Mouse (Mus musculus) heart, adult 2 months (tissue): ENCODE data around the gene Kat8.

ENCODE experiments used
- CTCF ChIP-seq: fragments of 200-600 bp; IDR thresholded peaks from 2 replicates; pipeline ENCODE4 v1.8.1; 2022; ENCODE audit warnings: antibody characterized with exemption, mild to moderate bottlenecking, moderate library complexity
- POLR2A ChIP-seq: fragments of 200-500 bp; IDR thresholded peaks from 2 replicates; pipeline ENCODE4 v1.6.1; 2011; ENCODE audit warnings: mild to moderate bottlenecking, low read depth, low read length, control low read depth; ENCODE audit not compliant: insufficient read depth

DNA sequence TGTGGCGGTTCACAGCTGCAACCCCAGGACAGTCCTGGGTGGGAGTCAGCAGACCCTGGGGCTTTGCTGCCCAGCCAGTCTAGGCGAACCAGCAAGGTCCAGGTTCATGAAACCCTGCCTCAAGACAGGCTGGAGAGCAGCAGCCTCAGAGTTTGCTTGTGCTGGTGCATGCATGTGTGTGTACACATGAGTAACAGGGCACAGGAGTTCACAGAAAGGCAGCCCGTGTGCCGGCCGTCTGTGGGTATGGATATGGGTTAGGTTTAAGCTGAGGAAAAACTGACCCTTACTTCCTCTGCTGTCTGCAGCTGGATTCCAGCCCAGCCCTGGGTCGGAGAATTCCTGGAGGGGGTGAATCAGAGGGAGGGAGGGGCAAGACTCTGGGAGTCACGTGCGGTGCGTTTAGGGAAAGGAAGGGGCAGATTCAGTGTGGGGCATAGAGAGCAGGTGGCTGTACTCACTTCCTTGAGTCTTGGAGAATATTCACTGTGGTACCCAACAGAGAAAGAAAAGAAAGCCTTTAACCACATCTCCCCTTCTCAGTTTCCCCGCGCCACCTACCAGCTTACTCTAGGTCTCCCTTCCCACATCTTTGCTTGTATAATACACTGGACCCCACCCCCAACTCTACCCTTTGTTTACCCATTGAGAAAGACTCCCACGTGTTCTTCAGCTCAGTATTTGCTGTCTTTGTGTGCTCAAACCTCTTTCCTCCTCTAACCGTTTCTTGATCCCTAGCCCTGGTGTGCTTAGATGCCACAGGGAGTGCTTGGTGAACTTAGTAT lies 19.2 kb downstream of the Kat8 start:
- TF ChIP-seq CTCF (no peak), POLR2A (no peak)
